Comparison of ENCODE assay signal across 16 mouse cellular contexts in genomic region chr13:84685930-84686329, GRCm38 (mm10).
A peak's percentile ranks its signal among the peaks of the same experiment; 100 is the strongest.
DNase-seq lines count a peak whose midpoint lies in the region; ATAC-seq and TF ChIP-seq lines count a peak whose summit lies in the region.
"Had no signal": no experiment of that assay in that cellular context is flagged by ENCODE, and none has a peak within 500 bp of the region (broad histone marks: within the 10 kb centered on the region; RNA-seq: fewer than 3 reads in every experiment).

No protein-coding gene starts in this region.

- H3K79me2 ChIP-seq in heart, adult 2 months (replicated peaks; ENCODE audit: control insufficient read depth, insufficient read depth, low read length) = no peaks in the 10 kb centered on the region

- no peaks in the 10 kb centered on the region for H3K27me3 ChIP-seq in heart, adult 2 months (ENCODE audit: control insufficient read depth, insufficient read depth, low read length)
- no peaks in the 10 kb centered on the region for H3K27me3 ChIP-seq in midbrain, postnatal 0 days (ENCODE audit: insufficient read depth, low read length)
- H3K27me3 ChIP-seq in midbrain, embryonic 13.5 days = no peaks in the 10 kb centered on the region
- H3K27me3 ChIP-seq in forebrain, embryonic 10.5 days (ENCODE audit: poor library complexity, severe bottlenecking) = no peaks in the 10 kb centered on the region
- H3K27me3 ChIP-seq: embryonic facial prominence, embryonic 13.5 days; forebrain, embryonic 12.5 days; heart, embryonic 13.5 days; kidney, embryonic 15.5 days; lung, embryonic 15.5 days had no signal

- WGBS in heart, adult 2 months = 40% methylated on average over 2 of the region's 2 CpGs
- WGBS in midbrain, postnatal 0 days = 55% methylated on average over 2 of the region's 2 CpGs
- WGBS in midbrain, embryonic 13.5 days = 63% methylated on average over 2 of the region's 2 CpGs
- 63% methylated on average over 2 of the region's 2 CpGs for WGBS in forebrain, embryonic 10.5 days

- H3K36me3 ChIP-seq in heart, adult 2 months (ENCODE audit: control insufficient read depth, insufficient read depth, low read length) = no peaks in the 10 kb centered on the region
- no peaks in the 10 kb centered on the region for H3K36me3 ChIP-seq in midbrain, postnatal 0 days (ENCODE audit: insufficient read depth, low read length)
- H3K36me3 ChIP-seq in midbrain, embryonic 13.5 days = no peaks in the 10 kb centered on the region
- H3K36me3 ChIP-seq in ES-E14 (ENCODE audit: control insufficient read depth, insufficient read depth, low read length, poor library complexity, severe bottlenecking) = no peaks in the 10 kb centered on the region
- H3K36me3 ChIP-seq in forebrain, embryonic 10.5 days (replicated peaks) = no peaks in the 10 kb centered on the region
- H3K36me3 ChIP-seq: embryonic facial prominence, embryonic 13.5 days; forebrain, embryonic 12.5 days; G1E; heart, embryonic 13.5 days; kidney, embryonic 15.5 days; lung, embryonic 15.5 days; midbrain, embryonic 10.5 days had no signal

- no peaks in the 10 kb centered on the region for H3K4me1 ChIP-seq in heart, adult 2 months (ENCODE audit: control insufficient read depth, insufficient read depth, low read length)
- H3K4me1 ChIP-seq in midbrain, postnatal 0 days (ENCODE audit: insufficient read depth, low read length) = no peaks in the 10 kb centered on the region
- H3K4me1 ChIP-seq in midbrain, embryonic 13.5 days (replicated peaks) = no peaks in the 10 kb centered on the region
- no peaks in the 10 kb centered on the region for H3K4me1 ChIP-seq in ES-E14 (ENCODE audit: control insufficient read depth in 2 of 2, insufficient read depth in 2 of 2, low read length in 2 of 2, poor library complexity in 1 of 2)
- peaks cover 5% of the 10 kb centered on the region for H3K4me1 ChIP-seq in forebrain, embryonic 10.5 days
- H3K4me1 ChIP-seq: embryonic facial prominence, embryonic 13.5 days; heart, embryonic 13.5 days; kidney, embryonic 15.5 days; lung, embryonic 15.5 days had no signal

- no peak overlapping the region for H3K9ac ChIP-seq in heart, adult 2 months (ENCODE audit: low read depth, low read length)
- no peak overlapping the region for H3K9ac ChIP-seq in midbrain, postnatal 0 days (replicated peaks; ENCODE audit: low read length, poor library complexity, severe bottlenecking)
- H3K9ac ChIP-seq in midbrain, embryonic 13.5 days (replicated peaks) = no peak overlapping the region
- H3K9ac ChIP-seq in ES-E14 (ENCODE audit: insufficient read depth, low read depth, low read length, poor library complexity, severe bottlenecking) = no peak overlapping the region
- H3K9ac ChIP-seq: embryonic facial prominence, embryonic 13.5 days; forebrain, embryonic 12.5 days; heart, embryonic 13.5 days; kidney, embryonic 15.5 days; lung, embryonic 15.5 days had no signal

- no peak overlapping the region for H3K4me2 ChIP-seq in midbrain, postnatal 0 days (ENCODE audit: low read depth, low read length, poor library complexity, severe bottlenecking)
- no peak overlapping the region for H3K4me2 ChIP-seq in midbrain, embryonic 13.5 days (replicated peaks)
- H3K4me2 ChIP-seq: embryonic facial prominence, embryonic 13.5 days; forebrain, embryonic 12.5 days; heart, embryonic 13.5 days; kidney, embryonic 15.5 days; lung, embryonic 15.5 days had no signal

- ATAC-seq in midbrain, postnatal 0 days (ENCODE audit: low FRiP score) = no peak
- no peak for ATAC-seq in midbrain, embryonic 13.5 days
- ATAC-seq: hindbrain, postnatal 0 days had no signal

- H3K9me3 ChIP-seq in midbrain, postnatal 0 days (ENCODE audit: low read length) = no peaks in the 10 kb centered on the region
- H3K9me3 ChIP-seq in midbrain, embryonic 13.5 days = no peaks in the 10 kb centered on the region
- H3K9me3 ChIP-seq in ES-E14 (ENCODE audit: control insufficient read depth, insufficient read depth, low read depth, low read length) = no peaks in the 10 kb centered on the region
- H3K9me3 ChIP-seq in forebrain, embryonic 10.5 days = no peaks in the 10 kb centered on the region
- H3K9me3 ChIP-seq: embryonic facial prominence, embryonic 13.5 days; forebrain, embryonic 12.5 days; G1E; heart, embryonic 13.5 days; kidney, embryonic 15.5 days; lung, embryonic 15.5 days; midbrain, embryonic 10.5 days had no signal

- intact Hi-C loops in heart, adult 2 months (cut with DNase I) = loop anchor here (2.0 kb wide), 1 partner anchor 73 kb away; no protein-coding TSS in a partner anchor

- no peak for TF ChIP-seq EP300 in heart, adult 2 months (IDR thresholded peaks at IDR 0.05; ENCODE audit: insufficient read depth, low read depth, low read length)

- DNase-seq in heart, adult 2 months = no peak
- no peak for DNase-seq in heart, adult 9 months (ENCODE audit: low spot score in 2 of 2)
- no peak for DNase-seq in midbrain, postnatal 0 days (ENCODE audit: low spot score)
- peak; percentile 6 for DNase-seq in ES-E14 (ENCODE audit: low read depth, low spot score)
- DNase-seq in thymus, postnatal 4 days = peak; percentile 42
- DNase-seq in forebrain, embryonic 10.5 days (ENCODE audit: extremely low spot score, low spot score) = no peak
- DNase-seq: cerebellum, adult 9-10 months had no signal

- TF ChIP-seq CTCF in heart, adult 2 months (IDR thresholded peaks at IDR 0.05) = peak; percentile 59
- TF ChIP-seq CTCF in midbrain, postnatal 0 days (IDR thresholded peaks at IDR 0.05) = 0 out of 2 replicates have a peak, but pooled peaks have one; percentile 21

- no peak overlapping the region for H3K27ac ChIP-seq in heart, adult 2 months
- no peak overlapping the region for H3K27ac ChIP-seq in midbrain, postnatal 0 days (ENCODE audit: low read depth, low read length)
- H3K27ac ChIP-seq in midbrain, embryonic 13.5 days = no peak overlapping the region
- no peak overlapping the region for H3K27ac ChIP-seq in ES-E14 (ENCODE audit: insufficient read depth, low read depth, low read length, poor library complexity, severe bottlenecking)
- no peak overlapping the region for H3K27ac ChIP-seq in forebrain, embryonic 10.5 days
- H3K27ac ChIP-seq: embryonic facial prominence, embryonic 13.5 days; forebrain, embryonic 12.5 days; heart, embryonic 13.5 days; hindbrain, postnatal 0 days; kidney, embryonic 15.5 days; lung, embryonic 15.5 days; midbrain, embryonic 10.5 days had no signal

- TF ChIP-seq POLR2A in heart, adult 2 months (IDR thresholded peaks at IDR 0.05; ENCODE audit: insufficient read depth, low read depth, low read length) = no peak

- H3K4me3 ChIP-seq in heart, adult 2 months = no peak overlapping the region
- no peak overlapping the region for H3K4me3 ChIP-seq in midbrain, postnatal 0 days (ENCODE audit: low read depth, low read length)
- no peak overlapping the region for H3K4me3 ChIP-seq in midbrain, embryonic 13.5 days (replicated peaks)
- no peak overlapping the region for H3K4me3 ChIP-seq in ES-E14 (ENCODE audit: insufficient read depth in 1 of 2, low read depth in 1 of 2, low read length in 2 of 2, poor library complexity in 1 of 2, severe bottlenecking in 1 of 2)
- no peak overlapping the region for H3K4me3 ChIP-seq in forebrain, embryonic 10.5 days
- H3K4me3 ChIP-seq: embryonic facial prominence, embryonic 13.5 days; forebrain, embryonic 12.5 days; heart, embryonic 13.5 days; kidney, embryonic 15.5 days; lung, embryonic 15.5 days; midbrain, embryonic 10.5 days had no signal

- in situ Hi-C loops in ES-E14 (cut with MboI; ENCODE audit: low sequenced_read_pairs in 2 of 2, unreplicated experiment in 2 of 2) = no loop called here

TF ChIP-seq in ES-E14, 5 proteins besides CTCF, POLR2A, EP300 and RAD21:
- TF ChIP-seq MAFK (IDR thresholded peaks at IDR 0.05; ENCODE audit: insufficient read depth, low read depth, low read length) = no peak
- no peak for TF ChIP-seq ZNF384 (IDR thresholded peaks at IDR 0.05; ENCODE audit: low read depth, low read length)
- no peak for TF ChIP-seq CHD2 (IDR thresholded peaks at IDR 0.05; ENCODE audit: low read depth, low read length)
- no peak for TF ChIP-seq ZC3H11A (IDR thresholded peaks at IDR 0.05; ENCODE audit: borderline replicate concordance, low read depth, low read length)
- no peak for TF ChIP-seq HCFC1 (IDR thresholded peaks at IDR 0.05; ENCODE audit: borderline replicate concordance, insufficient read depth, low read length)

Comparison
In these comparisons a context has a peak if more than half of its experiments do, and no peak if none do; other contexts are left out.
1. DNase-seq: peak in ES-E14 (single experiment) and thymus, postnatal 4 days (single experiment); none in heart, adult 2 months (0 of 2), heart, adult 9 months (0 of 2), midbrain, postnatal 0 days (single experiment) and forebrain, embryonic 10.5 days (single experiment).